Mouse (Mus musculus): Measurements from ENCODE around the gene Hsf2bp.

Hsf2bp gene

GRCm38 (mm10) chr17:31938539-31939260, 97.4 kb downstream of the Hsf2bp start:
- no peak for DNase-seq (ENCODE audit: low read depth, low spot score)

- DNase-seq (ENCODE audit: low read depth, low spot score): no peak
Measured at GRCm38 (mm10) chr17:31937141-31937554, 99.0 kb downstream of the Hsf2bp start.

DNA sequence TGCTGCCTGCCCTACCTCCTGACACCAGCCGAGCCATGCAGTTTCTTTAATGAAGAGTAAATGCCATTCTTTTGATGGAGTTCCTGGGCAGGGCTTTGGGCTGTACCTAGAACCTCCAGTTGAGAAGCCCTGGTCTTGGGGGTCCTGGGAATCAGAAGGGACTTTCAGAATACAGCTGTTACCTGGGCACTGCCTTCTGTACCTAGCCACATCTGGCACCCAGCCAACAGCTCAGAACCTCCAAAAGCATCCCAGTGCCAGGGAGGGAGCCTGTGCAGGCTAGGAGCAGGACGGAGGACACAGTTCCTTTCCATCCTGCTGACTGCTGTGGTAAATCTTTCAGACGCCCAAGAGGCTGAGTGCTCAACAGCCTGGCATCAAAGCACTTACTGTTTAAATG, 100.3 kb downstream of the Hsf2bp start:
- no peak for DNase-seq (ENCODE audit: low read depth, low spot score)

DNA sequence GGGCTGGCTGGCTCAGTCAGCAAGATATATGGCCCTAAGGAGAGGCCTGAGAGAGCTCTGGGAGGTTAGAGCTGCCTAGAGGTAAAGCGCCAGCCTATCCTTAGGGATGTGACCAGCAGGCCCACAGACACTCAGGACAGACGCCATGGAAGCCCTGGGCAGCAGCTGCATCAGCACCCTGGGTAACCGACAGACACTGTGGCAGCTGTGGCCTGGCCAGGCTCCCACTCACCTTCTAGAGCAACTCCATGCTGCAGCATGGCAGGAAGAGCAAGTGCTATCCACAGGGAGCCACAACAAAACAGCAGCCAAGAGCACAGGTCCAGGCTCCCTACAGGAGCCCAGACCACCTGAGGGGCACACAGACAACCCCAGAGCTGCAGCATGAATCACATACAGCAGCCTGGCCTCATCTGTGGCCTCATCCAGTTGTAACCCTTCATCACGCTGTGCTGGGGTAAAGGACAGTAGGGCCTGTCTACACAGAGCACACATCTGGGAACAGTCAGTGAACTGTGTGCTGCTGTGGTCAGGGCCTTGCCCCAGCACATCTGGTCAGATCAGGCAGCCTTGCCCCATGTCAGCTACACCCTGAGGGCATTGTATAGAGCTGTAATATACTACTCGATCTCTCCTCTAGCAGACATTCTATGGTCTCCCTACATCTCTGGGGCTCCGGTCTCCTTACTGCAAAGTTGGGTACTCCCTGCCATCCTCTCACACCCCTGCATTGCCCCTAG, 100.9 kb downstream of the Hsf2bp start:
- no peak for DNase-seq (ENCODE audit: low read depth, low spot score)

GRCm38 (mm10) chr17:31933956-31934355, 102.2 kb downstream of the Hsf2bp start:
- peak; percentile 80 for DNase-seq (ENCODE audit: low read depth, low spot score)

GRCm38 (mm10) chr17:31931499-31931898, 104.7 kb downstream of the Hsf2bp start:
- DNase-seq (ENCODE audit: low read depth, low spot score): peak; percentile 38

DNA sequence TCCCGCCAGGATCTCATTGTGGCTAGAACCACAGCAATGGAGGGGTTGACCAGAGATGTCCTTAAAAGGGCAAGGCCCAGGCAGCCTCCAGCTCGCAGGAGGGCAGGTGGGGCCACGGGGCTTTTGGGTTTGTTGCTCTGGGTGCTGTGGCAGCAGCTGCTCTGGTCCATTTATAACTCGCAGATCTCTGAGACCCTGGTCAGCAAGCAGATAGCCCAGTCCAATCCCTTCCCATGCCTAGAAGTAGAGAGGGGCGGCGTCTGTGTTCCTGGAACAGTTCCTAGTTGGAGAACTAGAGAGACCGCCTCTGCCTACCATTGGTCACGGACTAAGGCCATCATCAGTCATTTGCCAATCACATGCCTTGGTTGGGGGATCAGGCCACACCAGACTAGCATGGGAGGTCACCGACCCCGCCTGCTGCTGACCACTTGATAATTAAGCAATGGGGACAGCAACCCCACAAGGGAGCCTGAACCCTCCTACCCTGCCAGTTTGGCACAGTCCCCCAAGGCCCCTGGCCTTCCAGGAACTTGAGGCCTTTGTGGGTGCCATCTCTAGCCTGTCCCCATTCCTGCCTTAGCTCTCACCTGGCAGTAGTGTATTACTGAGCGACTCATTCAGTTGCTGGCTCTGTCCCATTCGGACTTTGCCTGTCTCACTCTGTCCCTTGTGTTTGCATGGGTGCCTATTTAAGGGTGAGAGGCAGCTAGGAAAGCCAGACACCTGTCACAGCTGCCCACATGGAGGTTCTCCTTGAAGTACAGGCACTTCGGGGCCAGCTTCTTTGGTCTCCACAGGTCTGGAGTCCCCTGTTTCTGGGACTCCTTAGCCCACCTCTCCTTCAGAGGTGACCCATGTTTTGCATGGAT, 106.1 kb downstream of the Hsf2bp start:
- peak; percentile 45 for DNase-seq (ENCODE audit: low read depth, low spot score)

DNA sequence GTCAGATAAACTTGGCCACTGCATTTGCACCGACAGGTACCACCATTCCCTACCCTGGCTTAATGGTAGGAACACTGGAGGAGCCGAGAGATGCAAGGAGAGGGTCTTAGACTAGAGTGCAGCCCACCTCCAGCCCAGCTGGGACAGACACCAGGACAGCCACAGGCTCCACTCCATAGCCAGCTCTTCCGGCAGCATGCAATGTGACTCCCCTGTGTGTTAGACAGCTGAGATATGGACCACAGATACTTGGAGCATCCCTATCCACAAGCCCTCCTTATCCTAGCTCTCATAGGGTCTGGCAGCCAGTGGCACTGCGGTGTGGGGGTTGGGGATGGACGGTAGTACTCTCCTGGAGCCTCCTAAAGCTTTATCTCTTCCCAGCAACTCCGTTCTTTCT, 107.1 kb downstream of the Hsf2bp start:
- no peak for DNase-seq (ENCODE audit: low read depth, low spot score)

DNA sequence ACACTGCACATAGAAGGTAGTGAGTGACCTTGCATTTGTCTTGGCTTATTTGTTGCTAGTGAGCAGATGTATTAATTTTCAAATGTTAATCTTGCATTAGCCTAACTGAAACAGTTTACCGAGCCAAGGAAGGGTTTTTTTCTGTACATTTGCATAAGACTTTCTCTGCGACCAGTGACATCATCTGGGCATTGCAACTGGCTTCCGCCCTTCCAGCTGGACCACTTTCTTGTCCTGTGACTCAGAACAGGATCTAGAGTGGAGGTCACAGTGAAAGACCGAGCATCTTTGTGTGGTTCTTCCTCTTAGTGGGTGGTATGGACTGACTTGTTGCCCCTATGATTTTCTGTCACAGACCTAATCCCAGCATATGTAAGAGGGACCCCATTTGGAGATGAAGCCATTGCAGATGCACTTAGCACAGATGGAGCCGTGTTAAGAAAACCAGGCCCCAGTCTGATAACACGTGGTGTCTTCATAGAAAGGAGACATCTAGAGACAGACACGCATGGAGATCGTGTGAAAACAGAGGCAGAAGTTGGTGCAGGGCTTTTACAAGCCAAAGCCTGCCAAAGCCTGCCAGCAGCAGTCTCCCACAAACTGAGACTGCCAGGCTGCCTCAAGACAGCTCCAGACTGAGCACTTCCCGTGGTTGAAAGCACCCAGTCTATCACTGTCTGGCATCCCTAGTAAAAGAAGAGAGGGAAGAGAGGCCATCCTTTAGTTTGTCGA, 108.1 kb downstream of the Hsf2bp start:
- no peak for DNase-seq (ENCODE audit: low read depth, low spot score)

GRCm38 (mm10) chr17:31924229-31924628, 111.9 kb downstream of the Hsf2bp start:
- no peak for DNase-seq (ENCODE audit: low read depth, low spot score)

DNA sequence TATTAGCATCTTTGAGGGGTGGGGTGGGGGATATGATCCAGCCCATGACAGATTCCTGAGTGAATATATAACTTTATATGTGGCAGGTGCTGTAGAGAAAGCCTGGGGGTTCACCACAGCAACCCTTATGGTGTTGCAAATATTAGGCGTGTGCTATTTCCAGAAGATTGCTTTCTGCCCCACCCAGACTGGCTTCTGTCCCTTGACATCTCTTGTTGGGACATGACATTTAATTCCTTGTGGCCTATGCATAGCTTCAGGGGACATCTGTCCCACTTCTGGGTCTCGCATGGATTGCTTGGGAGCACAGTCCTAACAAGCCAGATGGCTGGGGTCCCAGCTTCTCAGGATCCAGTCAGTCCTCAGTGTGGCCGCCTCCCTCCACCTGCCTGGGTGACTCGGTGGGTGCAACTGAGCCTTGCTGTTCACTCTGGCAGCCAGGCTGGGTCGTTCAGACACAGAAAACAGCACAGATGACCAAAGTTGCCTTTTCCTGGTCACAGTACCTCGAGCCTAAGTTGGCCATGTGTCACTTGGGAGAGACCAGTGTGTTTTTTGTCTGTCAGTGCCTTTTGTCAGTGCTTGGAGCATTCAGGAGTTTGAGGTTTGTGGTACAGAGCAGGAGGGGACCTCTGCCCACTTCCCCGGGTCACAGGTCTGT, 112.7 kb downstream of the Hsf2bp start:
- no peak for DNase-seq (ENCODE audit: low read depth, low spot score)

GRCm38 (mm10) chr17:31920589-31921190, 115.5 kb downstream of the Hsf2bp start:
- DNase-seq (ENCODE audit: low read depth, low spot score): peak; percentile 82

- DNase-seq (ENCODE audit: low read depth, low spot score): no peak
Measured at GRCm38 (mm10) chr17:31919599-31919998, 116.5 kb downstream of the Hsf2bp start.

GRCm38 (mm10) chr17:31918374-31918773, 117.8 kb downstream of the Hsf2bp start:
- no peak for DNase-seq (ENCODE audit: low read depth, low spot score)

GRCm38 (mm10) chr17:31916461-31916775, 119.7 kb downstream of the Hsf2bp start:
- no peak for DNase-seq (ENCODE audit: low read depth, low spot score)

GRCm38 (mm10) chr17:31915756-31916460, 120.2 kb downstream of the Hsf2bp start:
- DNase-seq (ENCODE audit: low read depth, low spot score): no peak

- no peak for DNase-seq (ENCODE audit: low read depth, low spot score)
Measured at GRCm38 (mm10) chr17:31914323-31914722, 121.8 kb downstream of the Hsf2bp start.

GRCm38 (mm10) chr17:31912881-31913662, 123.1 kb downstream of the Hsf2bp start:
- peak; percentile 59 for DNase-seq (ENCODE audit: low read depth, low spot score)

DNA sequence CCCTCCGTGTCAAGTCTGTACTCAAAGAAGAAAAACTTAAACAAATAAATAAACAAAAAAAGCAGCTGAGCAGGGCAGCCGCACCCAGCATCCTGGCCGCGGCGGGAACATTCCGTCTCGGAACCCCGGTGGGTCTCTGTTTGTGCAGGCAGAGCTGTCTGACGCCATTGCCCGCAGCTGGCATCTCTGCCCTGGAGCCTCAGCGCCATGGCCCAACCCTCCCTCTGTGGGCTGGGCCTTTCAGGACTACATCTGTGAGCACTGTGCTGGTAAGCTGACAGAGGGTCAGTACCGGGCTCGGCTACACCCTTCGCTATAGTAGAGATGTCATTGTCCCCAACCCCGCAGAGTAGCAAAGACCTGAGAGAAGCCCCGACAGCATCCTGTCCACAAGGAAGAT, 123.8 kb downstream of the Hsf2bp start:
- DNase-seq (ENCODE audit: low read depth, low spot score): no peak

All from ZHBTc4 (cell line).